Mouse (Mus musculus): ENCODE data around the gene Sh3bp2. TPM values are rescaled to one million over a fixed set of nuclear protein-coding genes. Genes with fewer than 3 reads are reported as not detected.

The Sh3bp2 gene
- total and polyA plus RNA-seq, 2 experiments from 2014 or later: 21.8 to 43.7 TPM

GRCm38 (mm10) chr5:34524511-34524910 is 1.1 kb upstream of the Sh3bp2 start:
- Histone ChIP-seq H3K9ac (no peak overlapping the region), H3K36me3 (ENCODE audit: insufficient read depth) (no peaks in the 10 kb centered on the region), H3K4me3 (ENCODE audit: low read depth, low read length) (no peak overlapping the region), H3K9me3 (ENCODE audit: low read length) (no peaks in the 10 kb centered on the region), H3K4me1 (ENCODE audit: insufficient read depth) (no peaks in the 10 kb centered on the region), H3K4me2 (ENCODE audit: low read depth) (no peak overlapping the region), H3K27me3 (ENCODE audit: insufficient read depth, low read length) (no peaks in the 10 kb centered on the region), H3K27ac (ENCODE audit: low read depth, low read length) (no peak overlapping the region)
- no peak for TF ChIP-seq CTCF (IDR thresholded peaks at IDR 0.05; ENCODE audit: low read depth)
- no peak for DNase-seq
- no peak for ATAC-seq

- Histone ChIP-seq H3K4me3 (ENCODE audit: low read depth, low read length) (no peak overlapping the region), H3K9ac (no peak overlapping the region), H3K4me2 (ENCODE audit: low read depth) (no peak overlapping the region), H3K4me1 (ENCODE audit: insufficient read depth) (no peaks in the 10 kb centered on the region), H3K9me3 (ENCODE audit: low read length) (no peaks in the 10 kb centered on the region), H3K27me3 (ENCODE audit: insufficient read depth, low read length) (no peaks in the 10 kb centered on the region), H3K36me3 (ENCODE audit: insufficient read depth) (no peaks in the 10 kb centered on the region), H3K27ac (ENCODE audit: low read depth, low read length) (no peak overlapping the region)
- no peak for ATAC-seq
- no peak for TF ChIP-seq CTCF (IDR thresholded peaks at IDR 0.05; ENCODE audit: low read depth)
- WGBS: 35% methylated on average over 5 of the region's 5 CpGs
- DNase-seq: no peak
These were observed 788 bp downstream of the Sh3bp2 start for GRCm38 (mm10) chr5:34526477-34526775.

DNA sequence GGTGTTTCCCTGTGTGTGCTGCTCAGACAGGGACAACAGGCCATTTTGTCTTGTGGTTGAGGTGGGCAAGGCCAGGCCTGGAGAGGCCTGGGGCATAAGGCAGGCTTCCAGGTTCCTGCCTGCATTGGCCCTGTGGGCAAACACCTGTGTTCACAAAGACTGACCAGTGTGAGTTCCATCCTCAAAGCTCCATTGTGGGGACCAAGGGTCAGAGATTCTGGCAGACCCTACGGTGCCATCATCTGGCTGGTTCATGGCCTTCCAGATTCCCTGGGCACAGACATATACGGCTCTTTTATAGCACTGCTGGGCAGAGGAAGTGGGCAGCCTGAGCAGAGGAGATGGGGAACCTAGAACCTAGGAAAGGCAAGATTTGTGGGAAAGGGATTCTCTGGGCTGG is 1.7 kb downstream of the Sh3bp2 start:
- no peak for DNase-seq
- Histone ChIP-seq H3K4me1 (ENCODE audit: insufficient read depth) (no peaks in the 10 kb centered on the region), H3K4me3 (ENCODE audit: low read depth, low read length) (no peak overlapping the region), H3K9me3 (ENCODE audit: low read length) (no peaks in the 10 kb centered on the region), H3K9ac (no peak overlapping the region), H3K27ac (ENCODE audit: low read depth, low read length) (no peak overlapping the region), H3K36me3 (ENCODE audit: insufficient read depth) (no peaks in the 10 kb centered on the region), H3K4me2 (ENCODE audit: low read depth) (no peak overlapping the region), H3K27me3 (ENCODE audit: insufficient read depth, low read length) (no peaks in the 10 kb centered on the region)
- no peak for ATAC-seq
- no peak for TF ChIP-seq CTCF (IDR thresholded peaks at IDR 0.05; ENCODE audit: low read depth)
- WGBS: 77% methylated on average over 2 of the region's 2 CpGs

DNA sequence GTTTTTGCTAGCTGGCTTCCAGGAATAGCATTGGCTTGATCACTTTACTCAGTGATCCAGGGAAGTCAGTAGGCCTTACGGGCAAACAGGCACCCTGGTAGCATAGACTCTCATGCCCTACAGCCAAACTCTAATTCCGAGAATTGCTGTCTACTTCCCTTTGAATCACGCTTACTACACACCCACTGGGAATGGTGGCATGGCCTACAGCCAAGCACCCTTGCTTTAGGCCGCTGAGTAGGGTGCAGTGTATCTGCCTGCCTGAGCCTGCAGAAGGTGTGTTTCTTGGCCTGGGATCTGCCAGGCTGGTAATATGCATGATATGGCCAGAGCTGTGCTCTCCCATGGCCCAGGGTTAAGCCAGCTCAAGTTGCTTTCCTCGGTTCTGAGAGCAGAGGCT is 3.1 kb downstream of the Sh3bp2 start:
- H3K9me3 ChIP-seq (ENCODE audit: low read length): no peaks in the 10 kb centered on the region
- no peak for TF ChIP-seq CTCF (IDR thresholded peaks at IDR 0.05; ENCODE audit: low read depth)
- H3K9ac ChIP-seq: no peak overlapping the region
- H3K27ac ChIP-seq (ENCODE audit: low read depth, low read length): no peak overlapping the region
- no peaks in the 10 kb centered on the region for H3K27me3 ChIP-seq (ENCODE audit: insufficient read depth, low read length)
- ATAC-seq (no peak), DNase-seq (no peak)
- H3K4me1 ChIP-seq (ENCODE audit: insufficient read depth): no peaks in the 10 kb centered on the region
- no peaks in the 10 kb centered on the region for H3K36me3 ChIP-seq (ENCODE audit: insufficient read depth)
- no peak overlapping the region for H3K4me2 ChIP-seq (ENCODE audit: low read depth)
- WGBS: 79% methylated on average over 5 of the region's 5 CpGs
- H3K4me3 ChIP-seq (ENCODE audit: low read depth, low read length): no peak overlapping the region

DNA sequence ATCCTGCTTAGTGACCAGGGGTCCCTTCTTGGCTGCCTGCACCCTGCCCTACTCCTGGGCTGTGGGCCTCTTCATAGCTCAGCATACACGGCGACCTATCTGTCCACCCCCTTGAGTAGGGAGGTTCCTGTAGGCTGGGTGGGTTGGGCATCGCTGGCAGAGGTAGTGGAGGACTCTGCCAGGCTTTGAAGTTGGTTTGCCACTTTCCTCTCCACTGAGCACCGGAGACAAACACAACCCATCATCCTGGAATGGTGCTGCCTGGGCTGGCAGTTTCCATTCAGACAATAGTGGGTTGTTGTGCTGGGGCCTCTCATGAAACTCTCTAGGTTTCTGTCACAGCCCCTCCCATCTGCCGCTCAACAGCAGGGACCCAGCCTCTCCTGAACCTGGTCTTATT is 4.5 kb downstream of the Sh3bp2 start:
- no peak for TF ChIP-seq CTCF (IDR thresholded peaks at IDR 0.05; ENCODE audit: low read depth)
- Histone ChIP-seq H3K27ac (ENCODE audit: low read depth, low read length) (no peak overlapping the region), H3K9ac (no peak overlapping the region), H3K36me3 (ENCODE audit: insufficient read depth) (no peaks in the 10 kb centered on the region), H3K4me1 (ENCODE audit: insufficient read depth) (no peaks in the 10 kb centered on the region), H3K4me3 (ENCODE audit: low read depth, low read length) (no peak overlapping the region), H3K27me3 (ENCODE audit: insufficient read depth, low read length) (no peaks in the 10 kb centered on the region), H3K4me2 (ENCODE audit: low read depth) (no peak overlapping the region), H3K9me3 (ENCODE audit: low read length) (no peaks in the 10 kb centered on the region)
- ATAC-seq (no peak), DNase-seq (no peak)
- 73% methylated on average over 5 of the region's 5 CpGs for WGBS

DNA sequence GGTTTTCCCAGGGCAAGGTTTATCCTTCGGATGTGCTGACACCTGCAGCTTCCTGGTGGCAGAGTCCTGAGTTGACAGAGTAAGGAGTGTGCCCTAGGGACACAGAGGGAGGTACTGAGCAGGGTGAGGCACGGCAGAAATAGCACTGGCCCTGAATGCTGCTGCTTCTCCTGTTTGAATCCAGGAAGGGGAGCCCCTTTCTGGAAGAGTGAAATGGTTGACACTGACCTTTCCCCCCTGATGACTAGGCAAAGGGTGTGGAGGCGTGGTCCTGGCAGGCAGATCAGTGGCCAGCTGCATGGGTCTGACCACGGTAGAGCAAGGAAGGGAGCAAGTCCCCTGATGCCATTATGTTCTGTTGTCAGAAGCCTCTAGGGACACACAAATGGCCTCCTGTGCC is 5.0 kb downstream of the Sh3bp2 start:
- no peak overlapping the region for H3K4me2 ChIP-seq (ENCODE audit: low read depth)
- no peaks in the 10 kb centered on the region for H3K36me3 ChIP-seq (ENCODE audit: insufficient read depth)
- H3K27ac ChIP-seq (ENCODE audit: low read depth, low read length): no peak overlapping the region
- WGBS: 58% methylated on average over 4 of the region's 4 CpGs
- no peak for TF ChIP-seq CTCF (IDR thresholded peaks at IDR 0.05; ENCODE audit: low read depth)
- H3K4me1 ChIP-seq (ENCODE audit: insufficient read depth): no peaks in the 10 kb centered on the region
- no peak overlapping the region for H3K4me3 ChIP-seq (ENCODE audit: low read depth, low read length)
- no peak overlapping the region for H3K9ac ChIP-seq
- ATAC-seq (no peak), DNase-seq (no peak)
- H3K27me3 ChIP-seq (ENCODE audit: insufficient read depth, low read length): no peaks in the 10 kb centered on the region
- H3K9me3 ChIP-seq (ENCODE audit: low read length): no peaks in the 10 kb centered on the region

DNA sequence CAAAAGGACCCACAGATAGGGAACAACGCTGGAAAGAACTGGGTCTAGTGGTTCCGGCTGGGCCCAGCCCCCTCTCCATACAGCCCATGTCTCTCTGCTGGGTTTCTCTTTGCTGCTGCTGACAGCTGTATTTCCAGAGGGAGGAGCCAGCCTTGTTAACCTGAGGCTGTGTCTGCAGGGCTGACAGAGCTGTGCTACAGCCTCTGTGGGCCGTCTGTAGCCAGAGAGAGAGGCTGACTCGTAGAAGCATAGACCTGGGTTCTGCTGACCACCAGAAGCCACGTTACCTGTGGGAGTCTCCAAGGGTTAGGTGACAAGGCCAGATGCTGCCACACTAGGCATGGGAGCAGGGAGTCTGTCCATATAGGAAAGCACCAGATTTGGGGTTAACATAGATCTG is 7.4 kb downstream of the Sh3bp2 start:
- Histone ChIP-seq H3K4me1 (ENCODE audit: insufficient read depth) (no peaks in the 10 kb centered on the region), H3K4me2 (ENCODE audit: low read depth) (no peak overlapping the region), H3K4me3 (ENCODE audit: low read depth, low read length) (no peak overlapping the region), H3K27me3 (ENCODE audit: insufficient read depth, low read length) (no peaks in the 10 kb centered on the region), H3K36me3 (ENCODE audit: insufficient read depth) (no peaks in the 10 kb centered on the region), H3K9ac (no peak overlapping the region), H3K27ac (ENCODE audit: low read depth, low read length) (no peak overlapping the region), H3K9me3 (ENCODE audit: low read length) (no peaks in the 10 kb centered on the region)
- DNase-seq (no peak), ATAC-seq (no peak)
- 78% methylated on average over 5 of the region's 5 CpGs for WGBS
- no peak for TF ChIP-seq CTCF (IDR thresholded peaks at IDR 0.05; ENCODE audit: low read depth)

GRCm38 (mm10) chr5:34533820-34534219 is 8.2 kb downstream of the Sh3bp2 start:
- ATAC-seq (no peak), DNase-seq (no peak)
- no peak overlapping the region for H3K27ac ChIP-seq (ENCODE audit: low read depth, low read length)
- no peaks in the 10 kb centered on the region for H3K36me3 ChIP-seq (ENCODE audit: insufficient read depth)
- H3K4me3 ChIP-seq (ENCODE audit: low read depth, low read length): no peak overlapping the region
- H3K4me2 ChIP-seq (ENCODE audit: low read depth): no peak overlapping the region
- TF ChIP-seq CTCF (IDR thresholded peaks at IDR 0.05; ENCODE audit: low read depth): no peak
- no peak overlapping the region for H3K9ac ChIP-seq
- H3K27me3 ChIP-seq (ENCODE audit: insufficient read depth, low read length): no peaks in the 10 kb centered on the region
- no peaks in the 10 kb centered on the region for H3K9me3 ChIP-seq (ENCODE audit: low read length)
- no peaks in the 10 kb centered on the region for H3K4me1 ChIP-seq (ENCODE audit: insufficient read depth)
- 69% methylated on average over 3 of the region's 3 CpGs for WGBS
